Mouse (Mus musculus) brown adipose tissue, adult 24 weeks (tissue): Measurements from ENCODE around the gene Cct3. TPM values are rescaled to one million over a fixed set of nuclear protein-coding genes. Genes with fewer than 3 reads are reported as not detected.
"Not testable (repeated sequence)": the region's sequence is repeated elsewhere in the genome, so short reads cannot be mapped to it uniquely, and the experiment has no call there.

Experiments used
- H3K27ac ChIP-seq: fragments of 200-500 bp; replicated peaks from 2 replicates; pipeline ENCODE4 v1.5.1; 2012; ENCODE audit warnings: low read depth, mild to moderate bottlenecking, low read length
- H3K4me1 ChIP-seq: fragments of 200-500 bp; 2 replicates; pipeline ENCODE4 v1.6.1; 2012; ENCODE audit warnings: low read length, mixed read lengths; ENCODE audit not compliant: control insufficient read depth, insufficient read depth, insufficient read length
- H3K4me3 ChIP-seq: fragments of 200-500 bp; 2 replicates; pipeline ENCODE4 v1.5.1; 2012; ENCODE audit warnings: low read depth, mild to moderate bottlenecking, low read length, moderate library complexity; ENCODE audit not compliant: insufficient read depth
- polyA plus RNA-seq: library from polyadenylated mRNA; stranded (reverse); fragments of >200 nt; gene quantifications from 2 replicates; pipeline ENCODE4 v1.2.4, GENCODE M21; 2012; ENCODE audit not compliant: missing spikeins, insufficient read depth, insufficient read length

Gene Cct3
- polyA plus RNA-seq, 1 experiment, result 120 TPM

DNA sequence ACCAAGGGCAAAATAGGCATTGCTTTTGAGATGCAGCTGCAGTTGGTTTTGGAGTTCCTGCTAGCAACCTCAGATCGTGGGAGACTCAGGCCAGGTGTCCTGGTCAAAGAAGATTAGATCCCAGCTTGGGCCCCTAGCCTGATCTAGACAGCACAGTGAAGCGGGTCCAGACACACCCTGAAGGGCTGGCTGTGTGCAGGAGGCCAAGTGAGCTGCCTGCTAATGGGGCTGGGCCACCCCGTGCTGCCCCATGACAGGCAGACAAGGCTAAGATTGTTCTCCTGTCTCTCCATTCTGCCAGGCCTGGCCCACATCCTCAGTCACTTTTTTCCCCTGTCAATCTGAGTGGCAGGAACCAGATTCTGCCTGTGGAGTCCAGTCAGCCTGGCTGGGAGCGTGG is 66.8 kb downstream of the Cct3 start:
- Histone ChIP-seq H3K4me3 (no peak overlapping the region), H3K4me1 (peaks cover 2% of the 10 kb centered on the region; the same call in 1 of the 2 replicates), H3K27ac (no peak overlapping the region)

DNA sequence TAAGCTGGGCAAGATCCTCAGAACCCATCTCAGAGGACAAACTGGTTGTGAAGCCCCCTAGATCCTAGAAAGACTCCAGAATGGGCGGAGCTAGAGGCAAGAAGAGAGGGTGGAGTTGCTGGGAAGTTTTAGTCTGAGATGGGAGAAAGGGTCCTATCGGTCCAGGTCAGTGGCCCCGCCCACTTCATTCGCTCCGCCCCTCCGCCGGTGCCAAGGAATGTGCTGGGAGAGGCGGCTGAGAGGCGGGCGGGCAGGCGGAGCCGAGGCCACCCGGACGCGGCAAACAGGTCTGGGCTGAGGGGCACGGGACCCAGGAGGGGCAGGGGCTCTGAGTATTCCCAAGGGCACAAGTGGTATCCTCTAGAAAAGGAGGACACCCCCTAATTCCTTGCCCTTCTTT is 67.4 kb downstream of the Cct3 start, which contains the start of gene Paqr6:
TSS of gene Paqr6 (plus strand) at position 248 of the 400 bp plus-strand sequence.
- Histone ChIP-seq H3K4me3 (no peak within 1 kb of the TSS; the same call in 1 of the 2 replicates), H3K4me1 (peaks cover 2% of the 10 kb centered on the region; the same call in 1 of the 2 replicates), H3K27ac (no peak within 1 kb of the TSS)

DNA sequence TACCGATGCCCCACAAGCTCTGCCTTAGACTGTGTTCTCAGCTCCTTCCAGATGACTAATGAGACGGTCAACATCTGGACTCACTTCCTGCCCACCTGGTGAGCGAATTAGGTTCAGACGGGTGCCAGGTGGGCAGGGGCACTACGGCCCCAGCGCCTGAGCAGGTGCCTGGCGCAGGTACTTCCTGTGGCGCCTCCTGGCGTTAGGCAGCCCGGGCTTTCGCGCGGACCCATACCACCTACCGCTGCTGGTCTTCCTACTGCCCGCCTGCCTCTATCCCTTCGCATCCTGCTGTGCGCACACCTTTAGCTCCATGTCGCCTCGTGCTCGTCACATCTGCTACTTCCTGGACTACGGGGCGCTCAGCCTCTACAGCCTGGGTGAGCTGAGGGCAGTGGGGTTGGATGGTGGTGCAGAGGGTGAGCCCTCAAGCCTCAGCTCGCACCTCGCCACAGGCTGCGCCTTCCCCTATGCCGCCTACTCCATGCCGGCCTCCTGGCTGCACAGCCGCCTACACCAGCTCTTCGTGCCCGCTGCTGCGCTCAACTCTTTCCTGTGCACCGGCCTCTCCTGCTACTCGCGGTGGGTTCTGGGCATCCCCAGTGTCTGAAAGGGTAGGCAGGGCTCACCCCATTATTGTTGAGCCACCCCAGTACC is 68.9 kb downstream of the Cct3 start:
- H3K27ac ChIP-seq, result no peak overlapping the region
- H3K4me1 ChIP-seq, result peaks cover 2% of the 10 kb centered on the region; the same call in 1 of the 2 replicates
- H3K4me3 ChIP-seq, result no peak overlapping the region

DNA sequence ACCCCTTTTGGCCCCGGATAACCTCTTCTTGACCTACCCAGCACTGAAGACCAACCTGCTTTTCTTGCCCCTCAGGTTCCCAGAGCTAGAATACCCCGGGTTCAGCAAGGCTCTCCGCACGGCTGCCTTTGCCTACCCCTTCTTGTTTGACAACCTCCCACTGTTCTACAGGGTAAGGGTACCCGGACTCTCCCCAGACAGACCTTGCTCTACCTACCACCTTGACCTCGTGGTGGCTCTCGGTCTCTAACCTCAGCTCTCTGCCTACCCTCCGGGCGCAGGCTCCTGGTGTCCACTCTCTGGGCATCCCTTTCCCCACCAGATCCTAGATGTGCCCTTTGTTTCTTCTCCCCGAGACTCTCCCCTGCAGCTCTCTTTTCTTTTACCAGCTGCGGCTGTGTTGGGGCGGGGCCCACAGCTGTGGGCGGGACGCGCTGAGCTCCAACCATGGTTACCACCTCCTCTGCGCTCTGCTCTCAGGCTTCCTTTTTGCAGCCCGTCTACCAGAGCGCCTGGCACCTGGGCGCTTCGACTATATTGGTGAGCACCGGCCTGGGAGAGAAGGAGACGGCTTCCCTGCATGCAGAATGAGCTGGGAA is 70.0 kb downstream of the Cct3 start:
- not testable (repeated sequence) for H3K4me1 ChIP-seq, H3K4me3 ChIP-seq, H3K27ac ChIP-seq

DNA sequence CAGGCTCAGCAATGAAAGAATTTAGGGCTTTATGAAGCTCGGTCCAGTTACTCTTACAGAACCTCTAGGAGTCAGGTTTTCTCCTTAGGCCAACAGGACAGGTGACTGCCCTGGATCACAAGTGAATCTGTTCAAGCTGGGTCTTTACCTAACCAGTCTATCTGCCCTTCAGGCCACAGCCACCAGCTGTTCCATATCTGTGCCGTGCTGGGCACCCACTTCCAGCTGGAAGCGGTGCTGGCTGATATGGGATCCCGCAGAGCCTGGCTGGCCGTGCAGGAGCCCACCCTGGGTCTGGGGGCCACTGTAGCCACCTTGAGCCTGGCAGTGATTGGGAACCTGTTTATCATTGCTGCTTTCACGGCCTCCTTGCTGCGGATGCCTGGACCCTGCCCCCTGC is 70.6 kb downstream of the Cct3 start:
- H3K27ac ChIP-seq, H3K4me1 ChIP-seq, H3K4me3 ChIP-seq: not testable (repeated sequence)

DNA sequence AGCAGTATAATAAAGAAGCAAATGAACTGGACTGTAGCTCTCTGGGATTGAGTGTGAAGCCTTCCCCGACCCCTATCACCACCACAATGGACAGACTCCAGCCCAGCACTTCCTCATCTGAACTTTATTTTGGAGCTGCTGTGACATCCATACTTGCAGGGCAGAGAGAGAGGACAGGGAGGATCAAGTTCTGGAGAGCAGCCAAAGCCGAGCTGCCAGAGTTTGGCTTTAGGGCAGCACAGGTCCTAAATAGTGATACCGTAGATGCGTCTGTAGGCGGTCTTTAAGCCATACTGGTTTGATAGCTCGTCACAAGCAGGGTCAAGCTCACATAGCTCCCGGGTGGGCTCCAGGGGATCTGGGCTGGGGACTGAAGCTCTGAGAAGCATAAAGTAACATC is 71.6 kb downstream of the Cct3 start:
- H3K27ac ChIP-seq, H3K4me1 ChIP-seq, H3K4me3 ChIP-seq: not testable (repeated sequence)

Other genes starting within 250 kb of the Cct3 start
- gene Naxe, start 238.6 kb upstream of the Cct3 start, polyA plus RNA-seq, result 152 and 153 TPM in 2 replicates
- gene Ttc24, start 218.8 kb upstream of the Cct3 start, polyA plus RNA-seq, result not detected in 2 replicates
- 1.1 TPM in 1 of 2 replicates, not detected in the other for gene Iqgap3, start 215.1 kb upstream of the Cct3 start, polyA plus RNA-seq
- gene Mef2d, start 154.7 kb upstream of the Cct3 start, polyA plus RNA-seq, result 34.8 and 50.0 TPM in 2 replicates
- gene Rhbg, start 42.4 kb upstream of the Cct3 start, polyA plus RNA-seq, result not detected in 2 replicates
- not detected in 2 replicates for gene Gm38392, start 9.9 kb upstream of the Cct3 start, polyA plus RNA-seq
- 12.9 and 20.4 TPM in 2 replicates for gene Tsacc, start 117 bp upstream of the Cct3 start, polyA plus RNA-seq
- gene Glmp, start 27.9 kb downstream of the Cct3 start, polyA plus RNA-seq, result 96.8 and 101 TPM in 2 replicates
- gene Tmem79, start 39.0 kb downstream of the Cct3 start, polyA plus RNA-seq, result 89.9 and 111 TPM in 2 replicates
- gene Smg5, start 39.1 kb downstream of the Cct3 start, polyA plus RNA-seq, result 14.2 and 24.1 TPM in 2 replicates
- gene Paqr6, start 67.5 kb downstream of the Cct3 start, polyA plus RNA-seq, result 2.1 TPM in 2 replicates
- gene Bglap3, start 75.6 kb downstream of the Cct3 start, polyA plus RNA-seq, result not detected in 2 replicates
- not detected in 2 replicates for gene Bglap2, start 81.6 kb downstream of the Cct3 start, polyA plus RNA-seq
- gene Bglap, start 87.3 kb downstream of the Cct3 start, polyA plus RNA-seq, result not detected in 2 replicates
- gene Pmf1, start 113.2 kb downstream of the Cct3 start, polyA plus RNA-seq, result 25.1 and 30.8 TPM in 2 replicates
- gene Slc25a44, start 128.0 kb downstream of the Cct3 start, polyA plus RNA-seq, result 71.0 and 78.1 TPM in 2 replicates
- gene Sema4a, start 164.1 kb downstream of the Cct3 start, polyA plus RNA-seq, result 25.7 and 30.2 TPM in 2 replicates
- 33.8 and 35.7 TPM in 2 replicates for gene Lmna, start 212.8 kb downstream of the Cct3 start, polyA plus RNA-seq
- gene Mex3a, start 235.3 kb downstream of the Cct3 start, polyA plus RNA-seq, result 0.16 and 0.21 TPM in 2 replicates